Mouse (Mus musculus): Measurements from ENCODE around the gene Ywhae. TPM values are rescaled to one million over a fixed set of nuclear protein-coding genes. Genes with fewer than 3 reads are reported as not detected.

The Ywhae gene
- 1,203 and 1,938 TPM in 2 replicates for polyA plus RNA-seq (2012; rRNA removed)

DNA sequence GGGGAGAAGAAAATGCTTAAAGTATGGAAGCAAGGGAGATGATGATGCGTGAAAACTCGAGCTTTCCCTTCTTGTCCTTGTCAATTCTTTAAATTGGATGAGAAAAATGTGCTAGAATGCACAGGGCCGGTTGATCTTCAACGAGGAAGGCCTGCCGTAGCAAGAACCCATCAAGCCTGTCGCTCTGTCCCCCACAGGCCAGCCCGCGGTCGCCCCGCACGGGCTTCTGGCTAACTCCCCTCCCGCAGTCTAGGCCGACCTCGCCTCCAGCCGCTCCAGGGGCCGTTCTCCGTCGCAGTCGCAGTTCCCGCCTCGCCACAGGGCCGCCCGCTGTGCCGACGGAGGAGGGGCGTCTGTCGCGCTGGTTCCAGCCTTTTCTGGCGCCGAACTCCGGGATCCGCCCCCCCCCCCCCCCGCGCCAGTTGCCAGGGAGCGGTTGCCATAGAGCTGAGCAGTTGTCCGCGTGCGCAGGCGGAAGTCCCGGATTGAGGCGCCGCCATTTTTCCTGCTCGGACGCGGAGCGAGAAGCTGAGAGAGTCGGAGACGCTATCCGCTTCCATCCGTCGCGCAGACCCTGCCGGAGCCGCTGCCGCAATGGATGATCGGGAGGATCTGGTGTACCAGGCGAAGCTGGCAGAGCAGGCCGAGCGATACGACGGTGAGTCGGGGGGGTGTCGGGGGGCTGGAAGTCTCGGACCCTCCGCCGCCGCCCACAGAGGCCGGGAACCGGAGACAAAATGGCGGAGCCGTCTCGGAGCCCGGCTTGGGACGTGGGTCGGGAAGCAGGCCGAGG lies at the start of gene Ywhae:
Gene Ywhae, plus strand, starts transcription at position 436 of the 793 bp plus-strand sequence.

DNA sequence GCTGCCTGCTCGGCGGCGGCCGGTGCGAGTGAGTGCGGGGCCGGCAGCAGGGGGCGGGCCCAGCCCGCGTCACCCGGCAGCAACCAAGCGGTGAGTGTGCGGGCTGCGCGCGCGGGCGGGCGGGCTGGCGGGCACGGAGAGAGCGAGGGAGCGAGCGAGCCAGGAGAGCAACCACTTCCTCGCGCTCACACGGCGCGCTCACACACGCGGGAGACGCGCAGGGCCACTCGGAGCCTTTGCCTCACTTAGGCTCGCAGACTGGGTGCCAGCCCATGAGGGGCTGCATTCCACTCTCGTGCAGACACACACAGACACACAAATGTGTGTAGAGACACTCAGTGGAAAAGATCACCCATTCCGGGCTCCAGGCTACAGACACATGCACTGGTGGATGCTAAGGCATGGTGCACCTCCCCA lies 63.4 kb downstream of the Ywhae start, which contains the start of gene Doc2b:
Gene Doc2b, minus strand, starts transcription at position 21 of the 417 bp plus-strand sequence.

Other genes with a start within 250 kb of the Ywhae start
- gene Prpf8, start 246.1 kb upstream of the Ywhae start, polyA plus RNA-seq (2012; rRNA removed), result 93.0 and 133 TPM in 2 replicates
- gene Rilp, start 222.8 kb upstream of the Ywhae start, polyA plus RNA-seq (2012; rRNA removed), result 0.80 and 0.82 TPM in 2 replicates
- 5.1 and 5.9 TPM in 2 replicates for gene Scarf1, start 219.3 kb upstream of the Ywhae start, polyA plus RNA-seq (2012; rRNA removed)
- gene Slc43a2, start 201.2 kb upstream of the Ywhae start, polyA plus RNA-seq (2012; rRNA removed), result 9.0 and 10.9 TPM in 2 replicates
- gene Pitpna, start 144.8 kb upstream of the Ywhae start, polyA plus RNA-seq (2012; rRNA removed), result 85.2 and 116 TPM in 2 replicates
- 24.6 and 29.0 TPM in 2 replicates for gene Inpp5k, start 101.9 kb upstream of the Ywhae start, polyA plus RNA-seq (2012; rRNA removed)
- 17.7 and 19.2 TPM in 2 replicates for gene Myo1c, start 82.4 kb upstream of the Ywhae start, polyA plus RNA-seq (2012; rRNA removed)
- 102 and 115 TPM in 2 replicates for gene Crk, start 53.6 kb upstream of the Ywhae start, polyA plus RNA-seq (2012; rRNA removed)
- 0.97 and 1.8 TPM in 2 replicates for gene Doc2b, start 63.2 kb downstream of the Ywhae start, polyA plus RNA-seq (2012; rRNA removed)
- 1.8 and 2.1 TPM in 2 replicates for gene Rph3al, start 205.6 kb downstream of the Ywhae start, polyA plus RNA-seq (2012; rRNA removed)